8 mouse cellular contexts compared by ENCODE assay signal in the genomic region with DNA sequence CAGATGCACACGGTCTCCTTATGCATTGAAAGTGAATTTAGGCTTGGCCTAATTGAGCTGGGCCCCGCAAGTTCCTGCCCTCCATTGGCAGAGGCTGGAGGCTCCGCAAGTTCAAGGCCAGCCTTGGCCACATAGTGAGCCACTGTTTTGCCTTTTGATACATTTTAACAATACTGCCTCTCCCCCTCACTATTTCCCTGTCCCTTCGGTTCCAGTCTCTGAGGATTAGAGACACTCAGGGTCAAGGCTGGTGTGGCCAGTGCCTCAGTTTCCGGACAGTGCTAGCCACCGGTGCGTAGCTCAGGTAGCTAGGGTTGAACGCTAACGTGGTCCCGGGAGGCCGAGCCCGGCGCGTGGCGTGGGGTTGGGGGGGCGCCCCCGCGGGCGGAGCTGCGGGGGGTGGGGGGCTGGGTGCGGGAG. TPM values are rescaled to one million over a fixed set of nuclear protein-coding genes. Genes with fewer than 3 reads are reported as not detected.
DNase-seq lines count a peak whose midpoint lies in the region; ATAC-seq lines count a peak whose summit lies in the region.

No protein-coding gene starts in this region.

- peaks cover 47% of the 10 kb centered on the region for H3K4me1 ChIP-seq in kidney, embryonic 16.5 days (ENCODE audit: insufficient read depth, low read length)
- H3K4me1 ChIP-seq in hindbrain, embryonic 10.5 days (replicated peaks) = peaks cover 78% of the 10 kb centered on the region
- H3K4me1 ChIP-seq in midbrain, embryonic 11.5 days (ENCODE audit: control insufficient read depth, insufficient read depth, low read length) = peaks cover 33% of the 10 kb centered on the region

- DNase-seq in kidney, postnatal 14 days = no peak
- peak; percentile 45 to 54 for DNase-seq in cerebellum, postnatal 10 days
- DNase-seq in hindbrain, embryonic 10.5 days (ENCODE audit: low spot score) = peak; percentile 37
- peak; percentile 91 for DNase-seq in midbrain, embryonic 11.5 days (ENCODE audit: low spot score, missing footprints)
- no peak for DNase-seq in frontal cortex, adult 2 months (ENCODE audit: extremely low spot score in 1 of 2, low spot score in 1 of 2)
- DNase-seq in adrenal gland, adult 2 months = no peak
- no peak for DNase-seq in spleen, postnatal 10 days (ENCODE audit: low spot score in 2 of 2)

- H3K27ac ChIP-seq in kidney, embryonic 16.5 days (ENCODE audit: low read length) = peak overlapping the region; percentile 94
- H3K27ac ChIP-seq in hindbrain, embryonic 10.5 days = peak overlapping the region; percentile 99
- peak overlapping the region; percentile 72 for H3K27ac ChIP-seq in midbrain, embryonic 11.5 days (ENCODE audit: low read depth, low read length)

- peak overlapping the region; percentile 95 for H3K9ac ChIP-seq in kidney, embryonic 16.5 days (replicated peaks; ENCODE audit: low read length)
- peak overlapping the region; percentile 99 for H3K9ac ChIP-seq in midbrain, embryonic 11.5 days (ENCODE audit: low read length)

- H3K36me3 ChIP-seq in kidney, embryonic 16.5 days (ENCODE audit: insufficient read depth, low read length) = no peaks in the 10 kb centered on the region
- H3K36me3 ChIP-seq in hindbrain, embryonic 10.5 days = peaks cover 17% of the 10 kb centered on the region
- H3K36me3 ChIP-seq in midbrain, embryonic 11.5 days (ENCODE audit: control insufficient read depth, insufficient read depth, low read length) = no peaks in the 10 kb centered on the region

- 8% methylated on average over 21 of the region's 21 CpGs for WGBS in kidney, embryonic 16.5 days
- WGBS in hindbrain, embryonic 10.5 days = 9% methylated on average over 21 of the region's 21 CpGs
- 8% methylated on average over 20 of the region's 21 CpGs for WGBS in midbrain, embryonic 11.5 days

- H3K27me3 ChIP-seq in kidney, embryonic 16.5 days (ENCODE audit: insufficient read depth, low read length) = no peaks in the 10 kb centered on the region
- peaks cover 15% of the 10 kb centered on the region; the same call in 1 of the 2 replicates for H3K27me3 ChIP-seq in hindbrain, embryonic 10.5 days (ENCODE audit: insufficient read depth, poor library complexity, severe bottlenecking)
- no peaks in the 10 kb centered on the region; the same call in 1 of the 2 replicates for H3K27me3 ChIP-seq in midbrain, embryonic 11.5 days (ENCODE audit: control insufficient read depth, insufficient read depth, low read length)

- peak overlapping the region; percentile 88 for H3K4me2 ChIP-seq in kidney, embryonic 16.5 days (replicated peaks; ENCODE audit: low read depth, low read length)
- H3K4me2 ChIP-seq in midbrain, embryonic 11.5 days = peak overlapping the region; percentile 62

- H3K4me3 ChIP-seq in kidney, embryonic 16.5 days (ENCODE audit: low read length) = peak overlapping the region; percentile 79
- peak overlapping the region; percentile 87 for H3K4me3 ChIP-seq in hindbrain, embryonic 10.5 days
- peak overlapping the region; percentile 91 for H3K4me3 ChIP-seq in midbrain, embryonic 11.5 days (ENCODE audit: low read depth, low read length)

- no peaks in the 10 kb centered on the region for H3K9me3 ChIP-seq in kidney, embryonic 16.5 days (ENCODE audit: low read length)
- H3K9me3 ChIP-seq in hindbrain, embryonic 10.5 days = no peaks in the 10 kb centered on the region
- no peaks in the 10 kb centered on the region for H3K9me3 ChIP-seq in midbrain, embryonic 11.5 days (ENCODE audit: control insufficient read depth, low read length)

- no peak for ATAC-seq in kidney, embryonic 16.5 days (ENCODE audit: low FRiP score, low TSS enrichment)
- ATAC-seq in midbrain, embryonic 11.5 days (ENCODE audit: low FRiP score) = peak; percentile 23

RNA-seq across cellular contexts. Expression of gene Src, which starts 5.5 kb away (rescaled TPM):
- polyA plus RNA-seq in kidney, embryonic 16.5 days (2015; fragmentation: Nextera tagmentation; extraction: Ambion mirVana) = 16.9 and 17.3 TPM in 2 replicates
- polyA plus RNA-seq in hindbrain, embryonic 10.5 days (2016; fragmentation: Nextera tagmentation; extraction: Ambion mirVana) = 20.8 and 29.3 TPM in 2 replicates
- 11.2 and 14.0 TPM in 2 replicates for polyA plus RNA-seq in midbrain, embryonic 11.5 days (2014; fragmentation: Nextera tagmentation; extraction: Ambion mirVana)
- polyA plus RNA-seq in frontal cortex, adult 2 months (2012; rRNA removed) = 82.0 and 91.2 TPM in 2 replicates
- 10 to 100 TPM; 12.6 to 22.7 TPM for total RNA-seq in adrenal gland, adult 2 months (2021)
- 28.4 and 29.4 TPM in 2 replicates for polyA plus RNA-seq in adrenal gland, adult 2 months (2012; rRNA removed)

RNA-seq across cellular contexts. Expression of gene Manbal, which starts 56.3 kb away (rescaled TPM):
- 82.5 and 83.7 TPM in 2 replicates for polyA plus RNA-seq in kidney, embryonic 16.5 days (2015; fragmentation: Nextera tagmentation; extraction: Ambion mirVana)
- polyA plus RNA-seq in hindbrain, embryonic 10.5 days (2016; fragmentation: Nextera tagmentation; extraction: Ambion mirVana) = 67.0 and 85.8 TPM in 2 replicates
- polyA plus RNA-seq in midbrain, embryonic 11.5 days (2014; fragmentation: Nextera tagmentation; extraction: Ambion mirVana) = 34.7 and 35.9 TPM in 2 replicates
- polyA plus RNA-seq in frontal cortex, adult 2 months (2012; rRNA removed) = 98.3 and 103 TPM in 2 replicates
- total RNA-seq in adrenal gland, adult 2 months (2021) = 10 to 100 TPM; 31.0 to 37.6 TPM
- polyA plus RNA-seq in adrenal gland, adult 2 months (2012; rRNA removed) = 85.8 and 87.4 TPM in 2 replicates

Comparison
In these comparisons a context has a peak if more than half of its experiments do, and no peak if none do; other contexts are left out.
1. DNase-seq: peak in cerebellum, postnatal 10 days (2 of 2), hindbrain, embryonic 10.5 days (single experiment) and midbrain, embryonic 11.5 days (single experiment); none in kidney, postnatal 14 days (single experiment), frontal cortex, adult 2 months (0 of 2), adrenal gland, adult 2 months (single experiment) and spleen, postnatal 10 days (0 of 2).
2. Peak in every context shown above with its lines, with median percentiles within 50 percentile points of each other: H3K27ac ChIP-seq and H3K4me3 ChIP-seq.